ENCODE assay signal across 8 mouse cellular contexts in genomic region chr7:127824176-127824871, GRCm38 (mm10). TPM values are rescaled to one million over a fixed set of nuclear protein-coding genes. Genes with fewer than 3 reads are reported as not detected.
DNase-seq lines count a peak whose midpoint lies in the region; ATAC-seq lines count a peak whose summit lies in the region.

Stx4a (plus strand) TSS chr7:127824294.
Stx1b (minus strand) TSS chr7:127824549.

- no peaks in the 10 kb centered on the region for H3K27me3 ChIP-seq in forebrain, embryonic 11.5 days (ENCODE audit: control insufficient read depth, insufficient read depth, low read length)
- H3K27me3 ChIP-seq in hindbrain, embryonic 16.5 days (replicated peaks; ENCODE audit: control insufficient read depth, insufficient read depth, low read length): no peaks in the 10 kb centered on the region
- no peaks in the 10 kb centered on the region for H3K27me3 ChIP-seq in limb, embryonic 15.5 days

- peak within 1 kb of the TSS; percentile 75 for H3K9ac ChIP-seq in forebrain, embryonic 11.5 days (ENCODE audit: low read length)
- H3K9ac ChIP-seq in hindbrain, embryonic 16.5 days (ENCODE audit: low read depth, low read length): peak within 1 kb of the TSS; percentile 82
- peak within 1 kb of the TSS; percentile 61 for H3K9ac ChIP-seq in limb, embryonic 15.5 days

- peak within 1 kb of the TSS; percentile 4; the same call in 1 of the 2 replicates for H3K27ac ChIP-seq in forebrain, embryonic 11.5 days (ENCODE audit: low read depth, low read length)
- H3K27ac ChIP-seq in hindbrain, embryonic 16.5 days (ENCODE audit: low read depth, low read length): peak within 1 kb of the TSS; percentile 85
- peak within 1 kb of the TSS; percentile 75 for H3K27ac ChIP-seq in limb, embryonic 15.5 days

- H3K4me3 ChIP-seq in forebrain, embryonic 11.5 days (ENCODE audit: low read depth, low read length): peak within 1 kb of the TSS; percentile 53
- peak within 1 kb of the TSS; percentile 58 for H3K4me3 ChIP-seq in hindbrain, embryonic 16.5 days (ENCODE audit: low read length)
- peak within 1 kb of the TSS; percentile 64 for H3K4me3 ChIP-seq in limb, embryonic 15.5 days

- intact Hi-C loops in gastrocnemius, postnatal 14 days (cut with DNase I; ENCODE audit: low total_unique reads): no loop called here
- intact Hi-C loops in gastrocnemius, postnatal 36 days (cut with DNase I): no loop called here

- H3K4me1 ChIP-seq in forebrain, embryonic 11.5 days (replicated peaks; ENCODE audit: control insufficient read depth, insufficient read depth, low read length): peaks cover 2% of the 10 kb centered on the region; the same call in 1 of the 2 replicates
- peaks cover 18% of the 10 kb centered on the region for H3K4me1 ChIP-seq in hindbrain, embryonic 16.5 days (ENCODE audit: control insufficient read depth, insufficient read depth, low read depth, low read length)
- H3K4me1 ChIP-seq in limb, embryonic 15.5 days: peaks cover 24% of the 10 kb centered on the region

- no peaks in the 10 kb centered on the region for H3K9me3 ChIP-seq in forebrain, embryonic 11.5 days (ENCODE audit: control insufficient read depth, low read length)
- no peaks in the 10 kb centered on the region for H3K9me3 ChIP-seq in hindbrain, embryonic 16.5 days (ENCODE audit: control insufficient read depth, low read length)
- no peaks in the 10 kb centered on the region for H3K9me3 ChIP-seq in limb, embryonic 15.5 days

- DNase-seq in gastrocnemius, postnatal 14 days: peak; percentile 59
- no peak for DNase-seq in gastrocnemius, postnatal 36 days
- peak; percentile 59 for DNase-seq in brain, embryonic 18.5 days (ENCODE audit: low read depth, low spot score)
- DNase-seq in forebrain, embryonic 11.5 days (ENCODE audit: low spot score): peak; percentile 88
- DNase-seq in right cerebral cortex, postnatal 14 days: peak; percentile 88
- DNase-seq in spleen, postnatal 4 days (ENCODE audit: low spot score in 2 of 2): no peak

- peak within 1 kb of the TSS; percentile 57 for H3K4me2 ChIP-seq in forebrain, embryonic 11.5 days (ENCODE audit: low read depth, low read length, severe bottlenecking)
- peak within 1 kb of the TSS; percentile 80 for H3K4me2 ChIP-seq in hindbrain, embryonic 16.5 days (ENCODE audit: low read length)
- H3K4me2 ChIP-seq in limb, embryonic 15.5 days: peak within 1 kb of the TSS; percentile 72

- peak; percentile 80 for ATAC-seq in forebrain, embryonic 11.5 days (replicated peaks; ENCODE audit: low FRiP score)
- ATAC-seq in hindbrain, embryonic 16.5 days: peak; percentile 89
- ATAC-seq in limb, embryonic 15.5 days (ENCODE audit: insufficient number of reproducible peaks, low FRiP score, low TSS enrichment, low read depth): peak; percentile 49

- no peaks in the 10 kb centered on the region for H3K36me3 ChIP-seq in forebrain, embryonic 11.5 days (ENCODE audit: control insufficient read depth, insufficient read depth, low read length)
- H3K36me3 ChIP-seq in hindbrain, embryonic 16.5 days (ENCODE audit: control insufficient read depth, insufficient read depth, low read length): no peaks in the 10 kb centered on the region
- H3K36me3 ChIP-seq in limb, embryonic 15.5 days: peaks cover 3% of the 10 kb centered on the region; the same call in 1 of the 2 replicates

- 2% methylated on average over 35 of the region's 38 CpGs for WGBS in forebrain, embryonic 11.5 days
- 2% methylated on average over 33 of the region's 38 CpGs for WGBS in hindbrain, embryonic 16.5 days
- WGBS in limb, embryonic 15.5 days: 5% methylated on average over 23 of the region's 38 CpGs

RNA-seq across cellular contexts. Expression of gene Stx4a, which starts in this region (rescaled TPM):
- total RNA-seq in gastrocnemius, postnatal 14 days (2021): 10 to 100 TPM; 46.9 to 49.9 TPM
- 10 to 100 TPM; 43.0 to 47.4 TPM for total RNA-seq in gastrocnemius, postnatal 36 days (2021)
- 10.1 and 13.2 TPM in 2 replicates for polyA plus RNA-seq in forebrain, embryonic 11.5 days (2014; fragmentation: Nextera tagmentation; extraction: Ambion mirVana)
- polyA plus RNA-seq in hindbrain, embryonic 16.5 days (2015; fragmentation: Nextera tagmentation; extraction: Ambion mirVana): 21.6 and 22.0 TPM in 2 replicates
- polyA plus RNA-seq in limb, embryonic 15.5 days (2015; fragmentation: Nextera tagmentation; extraction: Ambion mirVana): 72.5 and 79.5 TPM in 2 replicates

RNA-seq across cellular contexts. Expression of gene Stx1b, which starts in this region (rescaled TPM):
- total RNA-seq in gastrocnemius, postnatal 14 days (2021): 1 to 10 TPM; 1.1 to 2.2 TPM
- total RNA-seq in gastrocnemius, postnatal 36 days (2021): 1 to 10 TPM in 1 of 2 experiments, under 1 TPM in 1; 0.64 to 1.1 TPM
- polyA plus RNA-seq in forebrain, embryonic 11.5 days (2014; fragmentation: Nextera tagmentation; extraction: Ambion mirVana): 11.1 and 13.0 TPM in 2 replicates
- polyA plus RNA-seq in hindbrain, embryonic 16.5 days (2015; fragmentation: Nextera tagmentation; extraction: Ambion mirVana): 76.8 and 84.4 TPM in 2 replicates
- polyA plus RNA-seq in limb, embryonic 15.5 days (2015; fragmentation: Nextera tagmentation; extraction: Ambion mirVana): 3.6 and 3.8 TPM in 2 replicates

Comparison
In these comparisons a context has a peak if more than half of its experiments do, and no peak if none do; other contexts are left out.
1. DNase-seq: peak in gastrocnemius, postnatal 14 days (single experiment), brain, embryonic 18.5 days (single experiment), forebrain, embryonic 11.5 days (single experiment) and right cerebral cortex, postnatal 14 days (single experiment); none in gastrocnemius, postnatal 36 days (0 of 2) and spleen, postnatal 4 days (0 of 2).
2. H3K27ac ChIP-seq: peak in every context shown above with its lines; median percentile 85 in hindbrain, embryonic 16.5 days; 75 in limb, embryonic 15.5 days; 4 in forebrain, embryonic 11.5 days.
3. Peak in every context shown above with its lines, with median percentiles within 50 percentile points of each other: ATAC-seq, H3K4me2 ChIP-seq, H3K4me3 ChIP-seq and H3K9ac ChIP-seq.